8 mouse cellular contexts compared by ENCODE assay signal in genomic region chr9:21926784-21927183, GRCm38 (mm10). TPM values are rescaled to one million over a fixed set of nuclear protein-coding genes. Genes with fewer than 3 reads are reported as not detected.
A peak's percentile ranks its signal among the peaks of the same experiment; 100 is the strongest.
DNase-seq lines count a peak whose midpoint lies in the region; ATAC-seq lines count a peak whose summit lies in the region.

No protein-coding gene starts in this region.

- DNase-seq in heart, postnatal 25 days (ENCODE audit: low spot score): no peak
- peak; percentile 31 for DNase-seq in embryo, embryonic 10.5 days (ENCODE audit: low spot score)
- DNase-seq in midbrain, embryonic 10.5 days (ENCODE audit: low spot score): no peak
- DNase-seq in left cerebral cortex, postnatal 4 days: no peak

- H3K9ac ChIP-seq in heart, embryonic 15.5 days: peak overlapping the region; percentile 62
- H3K9ac ChIP-seq in intestine, embryonic 15.5 days: peak overlapping the region; percentile 55

- H3K27ac ChIP-seq in heart, embryonic 15.5 days: peak overlapping the region; percentile 74
- peak overlapping the region; percentile 70 for H3K27ac ChIP-seq in intestine, embryonic 15.5 days
- H3K27ac ChIP-seq in midbrain, embryonic 10.5 days (replicated peaks): peak overlapping the region; percentile 81

- no peaks in the 10 kb centered on the region for H3K9me3 ChIP-seq in heart, embryonic 15.5 days (replicated peaks)
- no peaks in the 10 kb centered on the region for H3K9me3 ChIP-seq in intestine, embryonic 15.5 days
- no peaks in the 10 kb centered on the region for H3K9me3 ChIP-seq in midbrain, embryonic 10.5 days (replicated peaks)

- no peak for ATAC-seq in heart, embryonic 15.5 days (replicated peaks; ENCODE audit: insufficient number of reproducible peaks, insufficient read depth, low FRiP score, low read depth)
- 0 out of 2 replicates have a peak, but pooled peaks have one; percentile 14 for ATAC-seq in intestine, embryonic 15.5 days
- ATAC-seq in CD4-positive, CD25-positive, alpha-beta regulatory T cell, adult 4 months: no peak
- no peak for ATAC-seq in megakaryocyte-erythroid progenitor cell, adult 5-6 weeks (replicated peaks; ENCODE audit: low FRiP score, low TSS enrichment, poor library complexity, severe bottlenecking)

- H3K4me1 ChIP-seq in heart, embryonic 15.5 days (replicated peaks): peaks cover 34% of the 10 kb centered on the region
- H3K4me1 ChIP-seq in intestine, embryonic 15.5 days (replicated peaks): peaks cover 13% of the 10 kb centered on the region; the same call in 1 of the 2 replicates
- H3K4me1 ChIP-seq in midbrain, embryonic 10.5 days: peaks cover 18% of the 10 kb centered on the region

- peak overlapping the region; percentile 60 for H3K4me3 ChIP-seq in heart, embryonic 15.5 days
- H3K4me3 ChIP-seq in intestine, embryonic 15.5 days (replicated peaks): peak overlapping the region; percentile 51
- peak overlapping the region; percentile 60 for H3K4me3 ChIP-seq in midbrain, embryonic 10.5 days

- intact Hi-C loops in heart, postnatal 25 days (cut with DNase I): no loop called here
- intact Hi-C loops in left cerebral cortex, postnatal 4 days (cut with DNase I): no loop called here

- H3K36me3 ChIP-seq in heart, embryonic 15.5 days: no peaks in the 10 kb centered on the region
- no peaks in the 10 kb centered on the region for H3K36me3 ChIP-seq in intestine, embryonic 15.5 days
- peaks cover 16% of the 10 kb centered on the region for H3K36me3 ChIP-seq in midbrain, embryonic 10.5 days

- H3K4me2 ChIP-seq in heart, embryonic 15.5 days: peak overlapping the region; percentile 69
- peak overlapping the region; percentile 72 for H3K4me2 ChIP-seq in intestine, embryonic 15.5 days (replicated peaks)

- no peaks in the 10 kb centered on the region for H3K27me3 ChIP-seq in heart, embryonic 15.5 days
- no peaks in the 10 kb centered on the region for H3K27me3 ChIP-seq in intestine, embryonic 15.5 days (replicated peaks)
- no peaks in the 10 kb centered on the region for H3K27me3 ChIP-seq in midbrain, embryonic 10.5 days (ENCODE audit: low read depth, poor library complexity, severe bottlenecking)

- WGBS in heart, embryonic 15.5 days: under 1% methylated on average over 6 of the region's 6 CpGs
- WGBS in intestine, embryonic 15.5 days: under 1% methylated on average over 6 of the region's 6 CpGs
- WGBS in midbrain, embryonic 10.5 days: 6% methylated on average over 6 of the region's 6 CpGs

RNA-seq across cellular contexts. Expression of gene Ccdc159, which starts 0.5 kb away (rescaled TPM):
- polyA plus RNA-seq in heart, embryonic 15.5 days (2015; fragmentation: Nextera tagmentation; extraction: Ambion mirVana): 2.7 and 3.5 TPM in 2 replicates
- 1 to 10 TPM; 1.8 to 2.8 TPM for total RNA-seq in heart, postnatal 25 days (2021)
- 3.1 and 4.2 TPM in 2 replicates for polyA plus RNA-seq in intestine, embryonic 15.5 days (2015; fragmentation: Nextera tagmentation; extraction: Ambion mirVana)
- polyA plus RNA-seq in midbrain, embryonic 10.5 days (2016; fragmentation: Nextera tagmentation; extraction: Ambion mirVana): 4.2 and 4.6 TPM in 2 replicates
- total RNA-seq in left cerebral cortex, postnatal 4 days (2021): 10 to 100 TPM; 18.5 to 20.8 TPM
- under 1 TPM in 1 of 2 experiments, not detected in 1; 0.94 TPM for polyA plus RNA-seq in CD4-positive, CD25-positive, alpha-beta regulatory T cell, adult 4 months (2017; shearing (Covaris generic))
- not detected in 2 replicates for total RNA-seq in megakaryocyte-erythroid progenitor cell, adult 5-6 weeks (2014; fragmentation: Nextera tagmentation)
- total RNA-seq in megakaryocyte-erythroid progenitor cell, adult 5-6 weeks (2017): 0.46 TPM in 1 of 2 replicates, not detected in the other

RNA-seq across cellular contexts. Expression of gene Tmem205, which starts 0.6 kb away (rescaled TPM):
- 36.9 and 44.9 TPM in 2 replicates for polyA plus RNA-seq in heart, embryonic 15.5 days (2015; fragmentation: Nextera tagmentation; extraction: Ambion mirVana)
- 10 to 100 TPM; 39.4 to 46.2 TPM for total RNA-seq in heart, postnatal 25 days (2021)
- 71.7 and 81.7 TPM in 2 replicates for polyA plus RNA-seq in intestine, embryonic 15.5 days (2015; fragmentation: Nextera tagmentation; extraction: Ambion mirVana)
- polyA plus RNA-seq in midbrain, embryonic 10.5 days (2016; fragmentation: Nextera tagmentation; extraction: Ambion mirVana): 39.0 and 39.2 TPM in 2 replicates
- 10 to 100 TPM; 28.1 to 31.6 TPM for total RNA-seq in left cerebral cortex, postnatal 4 days (2021)
- polyA plus RNA-seq in CD4-positive, CD25-positive, alpha-beta regulatory T cell, adult 4 months (2017; shearing (Covaris generic)): 1 to 10 TPM; 8.0 to 8.7 TPM
- 9.1 and 11.4 TPM in 2 replicates for total RNA-seq in megakaryocyte-erythroid progenitor cell, adult 5-6 weeks (2014; fragmentation: Nextera tagmentation)
- total RNA-seq in megakaryocyte-erythroid progenitor cell, adult 5-6 weeks (2017): 4.1 and 8.5 TPM in 2 replicates

RNA-seq across cellular contexts. Expression of gene Rab3d, which starts 8.8 kb away (rescaled TPM):
- polyA plus RNA-seq in heart, embryonic 15.5 days (2015; fragmentation: Nextera tagmentation; extraction: Ambion mirVana): 9.7 and 15.6 TPM in 2 replicates
- total RNA-seq in heart, postnatal 25 days (2021): 10 to 100 TPM in 1 of 2 experiments, 1 to 10 TPM in 1; 9.2 to 12.1 TPM
- 34.6 and 41.9 TPM in 2 replicates for polyA plus RNA-seq in intestine, embryonic 15.5 days (2015; fragmentation: Nextera tagmentation; extraction: Ambion mirVana)
- 8.3 and 9.7 TPM in 2 replicates for polyA plus RNA-seq in midbrain, embryonic 10.5 days (2016; fragmentation: Nextera tagmentation; extraction: Ambion mirVana)
- 10 to 100 TPM; 31.1 to 41.1 TPM for total RNA-seq in left cerebral cortex, postnatal 4 days (2021)
- 10 to 100 TPM in 1 of 2 experiments, 1 to 10 TPM in 1; 8.4 to 11.3 TPM for polyA plus RNA-seq in CD4-positive, CD25-positive, alpha-beta regulatory T cell, adult 4 months (2017; shearing (Covaris generic))
- 4.9 and 8.7 TPM in 2 replicates for total RNA-seq in megakaryocyte-erythroid progenitor cell, adult 5-6 weeks (2014; fragmentation: Nextera tagmentation)
- 8.1 and 8.6 TPM in 2 replicates for total RNA-seq in megakaryocyte-erythroid progenitor cell, adult 5-6 weeks (2017)

RNA-seq across cellular contexts. Expression of gene Plppr2, which starts 10.0 kb away (rescaled TPM):
- 3.2 and 5.7 TPM in 2 replicates for polyA plus RNA-seq in heart, embryonic 15.5 days (2015; fragmentation: Nextera tagmentation; extraction: Ambion mirVana)
- 1 to 10 TPM; 1.5 to 2.0 TPM for total RNA-seq in heart, postnatal 25 days (2021)
- polyA plus RNA-seq in intestine, embryonic 15.5 days (2015; fragmentation: Nextera tagmentation; extraction: Ambion mirVana): 6.9 and 7.0 TPM in 2 replicates
- 14.7 and 22.4 TPM in 2 replicates for polyA plus RNA-seq in midbrain, embryonic 10.5 days (2016; fragmentation: Nextera tagmentation; extraction: Ambion mirVana)
- total RNA-seq in left cerebral cortex, postnatal 4 days (2021): 100 to 1,000 TPM; 199 to 225 TPM
- under 1 TPM; 0.28 to 0.90 TPM for polyA plus RNA-seq in CD4-positive, CD25-positive, alpha-beta regulatory T cell, adult 4 months (2017; shearing (Covaris generic))
- total RNA-seq in megakaryocyte-erythroid progenitor cell, adult 5-6 weeks (2014; fragmentation: Nextera tagmentation): not detected in 2 replicates
- total RNA-seq in megakaryocyte-erythroid progenitor cell, adult 5-6 weeks (2017): not detected in 2 replicates

RNA-seq across cellular contexts. Expression of gene Swsap1, which starts 28.8 kb away (rescaled TPM):
- 4.4 and 5.2 TPM in 2 replicates for polyA plus RNA-seq in heart, embryonic 15.5 days (2015; fragmentation: Nextera tagmentation; extraction: Ambion mirVana)
- 1 to 10 TPM; 5.8 to 7.4 TPM for total RNA-seq in heart, postnatal 25 days (2021)
- 5.2 and 5.7 TPM in 2 replicates for polyA plus RNA-seq in intestine, embryonic 15.5 days (2015; fragmentation: Nextera tagmentation; extraction: Ambion mirVana)
- 8.1 and 8.6 TPM in 2 replicates for polyA plus RNA-seq in midbrain, embryonic 10.5 days (2016; fragmentation: Nextera tagmentation; extraction: Ambion mirVana)
- total RNA-seq in left cerebral cortex, postnatal 4 days (2021): 10 to 100 TPM; 11.8 to 12.6 TPM
- polyA plus RNA-seq in CD4-positive, CD25-positive, alpha-beta regulatory T cell, adult 4 months (2017; shearing (Covaris generic)): 10 to 100 TPM in 1 of 2 experiments, 1 to 10 TPM in 1; 3.2 to 13.5 TPM
- 4.1 and 9.1 TPM in 2 replicates for total RNA-seq in megakaryocyte-erythroid progenitor cell, adult 5-6 weeks (2014; fragmentation: Nextera tagmentation)
- 1.2 and 4.8 TPM in 2 replicates for total RNA-seq in megakaryocyte-erythroid progenitor cell, adult 5-6 weeks (2017)
